Mouse (Mus musculus) embryonic fibroblast, embryonic 13.5 days (primary cell): Measurements from ENCODE around the gene Ccl22.

Experiments used
- CTCF ChIP-seq: IDR thresholded peaks from 2 replicates; pipeline ENCODE4 v1.5.1; 2011; ENCODE audit warnings: mild to moderate bottlenecking, control low read depth, low read length, moderate library complexity, borderline replicate concordance; ENCODE audit not compliant: insufficient read depth
- POLR2A ChIP-seq: IDR thresholded peaks from 2 replicates; pipeline ENCODE4 v1.6.1; 2011; ENCODE audit warnings: low read depth, mild to moderate bottlenecking, control low read depth, low read length, moderate library complexity

DNA sequence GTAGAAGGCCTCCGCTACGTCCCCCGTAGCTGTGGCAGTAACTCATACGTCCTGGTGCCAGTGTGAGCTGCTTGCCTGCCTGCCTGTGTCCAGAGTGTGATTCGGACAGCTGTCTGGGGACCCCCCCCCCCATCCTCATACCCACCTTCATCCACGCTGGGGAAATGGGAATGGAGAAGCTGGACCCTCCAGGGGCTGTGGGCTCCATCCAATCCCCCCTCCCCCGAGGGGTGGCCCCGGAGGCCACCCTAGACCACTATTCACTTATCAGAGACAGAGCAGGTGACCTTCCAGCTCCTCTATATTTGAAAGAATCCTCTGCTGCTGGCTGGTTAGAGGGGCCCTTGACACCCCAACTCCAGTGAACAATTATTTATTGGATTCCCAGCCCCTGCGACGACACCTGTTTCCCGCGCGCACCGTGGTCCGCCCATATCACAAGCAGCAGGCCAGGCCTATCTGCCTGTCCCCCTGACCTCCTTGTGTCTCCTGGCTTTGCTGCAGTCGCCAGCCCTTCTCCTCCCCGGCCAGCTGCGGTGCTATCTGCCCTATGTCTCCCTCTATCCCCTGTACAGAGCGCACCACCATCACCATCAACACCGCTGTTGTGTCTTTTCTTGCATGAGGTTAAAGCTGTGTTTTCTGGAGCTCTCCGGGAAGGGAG, 35.2 kb downstream of the Ccl22 start:
- TF ChIP-seq CTCF = no peak
- TF ChIP-seq POLR2A = no peak
